Mouse (Mus musculus) left cerebral cortex, postnatal 4 days (tissue): Measurements from ENCODE around the gene C9orf72. TPM values are rescaled to one million over a fixed set of nuclear protein-coding genes. Genes with fewer than 3 reads are reported as not detected.

Experiments used
- DNase-seq: peaks from one replicate; pipeline ENCODE4 v3.0.0-alpha.2; 2022
- intact Hi-C: fragments of 180-260 bp; cut with DNase I; formaldehyde crosslinking; loops from one replicate; pipeline ENCODE4 v1.15.1; 2025
- total RNA-seq, 2 experiments: library from RNA; stranded (reverse); gene quantifications; 2 replicates each; pipeline ENCODE4 v1.2.3; 2021

Gene C9orf72
- total RNA-seq, 2 experiments from 2014 or later = 44.3 to 47.0 TPM

DNA sequence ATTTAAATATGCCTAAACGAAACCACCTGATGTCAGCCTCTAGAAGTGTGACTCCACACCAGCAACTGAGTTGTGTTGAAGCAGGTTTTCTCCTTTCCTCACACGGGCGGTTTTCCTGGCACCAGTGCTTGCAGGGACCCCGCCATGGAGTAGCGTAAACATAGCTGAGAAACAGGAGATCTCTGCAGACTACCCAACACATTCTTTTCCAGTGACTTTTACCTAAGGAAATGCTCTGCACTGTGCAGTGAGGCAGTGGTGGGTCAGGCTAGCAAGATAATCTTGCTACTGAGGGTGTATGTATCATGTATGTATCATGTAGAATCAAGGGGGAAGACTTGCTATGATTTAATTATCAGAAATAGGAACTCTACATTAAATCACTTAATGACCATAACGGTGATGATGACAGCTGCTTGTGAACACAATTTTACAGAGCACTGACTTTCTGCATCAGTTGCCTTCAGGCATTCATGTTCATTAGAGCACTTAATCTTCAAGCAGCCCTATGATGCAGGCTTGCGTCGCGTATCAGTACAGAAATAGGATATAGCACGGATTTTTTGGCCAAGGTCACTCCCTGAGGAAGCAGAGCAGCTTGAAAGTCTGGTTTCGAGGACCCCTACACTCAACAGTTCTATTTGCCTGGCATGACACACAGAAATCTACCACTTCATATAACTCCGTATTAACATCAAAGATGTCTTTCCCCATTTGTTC lies 47.9 kb downstream of the C9orf72 start:
- no peak for DNase-seq
- intact Hi-C loops = no loop called here

DNA sequence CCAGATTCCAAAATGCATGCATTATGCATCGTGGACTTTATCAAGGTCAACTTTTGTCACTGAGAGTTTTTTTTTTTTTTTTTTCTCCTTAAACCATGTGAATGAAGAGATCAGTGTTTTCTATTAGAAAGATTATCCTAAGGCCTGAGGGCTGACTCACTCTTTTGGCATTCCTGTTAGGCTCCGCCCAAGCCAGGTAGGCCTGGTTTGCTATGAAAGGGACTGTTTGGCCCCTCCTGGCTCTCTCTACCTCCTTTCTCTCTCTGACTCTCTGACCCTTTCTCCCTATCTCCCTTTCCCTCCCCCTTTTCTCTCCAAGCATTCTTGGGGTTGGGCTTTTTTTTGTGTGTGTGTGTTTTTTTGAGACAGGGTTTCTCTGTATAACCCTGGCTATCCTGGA lies 50.4 kb downstream of the C9orf72 start:
- intact Hi-C loops = no loop called here
- no peak for DNase-seq

DNA sequence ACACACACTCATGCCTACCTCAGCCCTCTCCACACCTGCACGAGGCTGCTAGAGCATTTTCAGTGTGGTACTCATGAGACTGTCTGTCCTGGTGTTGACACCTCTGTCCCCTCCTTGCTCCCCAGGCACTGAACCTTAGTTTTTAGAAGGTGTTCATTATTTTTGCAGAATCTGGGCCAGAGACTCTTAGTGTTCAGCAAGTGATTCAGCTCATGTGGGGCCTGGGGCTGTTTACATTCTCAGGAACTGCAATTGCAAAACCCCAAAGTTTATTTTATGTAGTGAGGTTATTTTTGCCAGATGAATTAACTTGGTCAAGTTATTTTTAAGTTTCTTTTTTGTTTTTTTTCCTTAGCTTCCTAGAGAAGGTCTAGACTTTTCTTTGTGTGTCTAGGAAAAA lies 52.4 kb downstream of the C9orf72 start:
- intact Hi-C loops = no loop called here
- no peak for DNase-seq

DNA sequence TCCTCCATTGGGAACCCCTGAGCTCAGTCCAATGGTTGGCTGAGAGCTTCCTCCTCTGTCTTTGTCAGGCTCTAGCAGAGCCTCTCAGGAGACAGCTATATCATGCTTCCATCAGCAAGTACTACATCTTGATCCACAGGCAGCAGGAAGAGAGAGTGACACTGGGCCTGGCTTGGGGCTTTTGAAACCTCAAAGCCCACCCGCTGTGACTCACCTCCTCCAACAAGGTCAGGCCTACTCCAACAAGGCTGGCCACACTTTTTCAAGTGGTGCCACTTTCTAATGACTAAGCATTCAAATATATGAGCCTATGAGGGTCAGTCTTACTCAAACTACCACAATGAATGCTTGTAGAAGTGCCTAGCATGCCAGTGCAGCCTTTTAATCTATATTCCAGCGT lies 53.5 kb downstream of the C9orf72 start:
- no peak for DNase-seq
- intact Hi-C loops = no loop called here

DNA sequence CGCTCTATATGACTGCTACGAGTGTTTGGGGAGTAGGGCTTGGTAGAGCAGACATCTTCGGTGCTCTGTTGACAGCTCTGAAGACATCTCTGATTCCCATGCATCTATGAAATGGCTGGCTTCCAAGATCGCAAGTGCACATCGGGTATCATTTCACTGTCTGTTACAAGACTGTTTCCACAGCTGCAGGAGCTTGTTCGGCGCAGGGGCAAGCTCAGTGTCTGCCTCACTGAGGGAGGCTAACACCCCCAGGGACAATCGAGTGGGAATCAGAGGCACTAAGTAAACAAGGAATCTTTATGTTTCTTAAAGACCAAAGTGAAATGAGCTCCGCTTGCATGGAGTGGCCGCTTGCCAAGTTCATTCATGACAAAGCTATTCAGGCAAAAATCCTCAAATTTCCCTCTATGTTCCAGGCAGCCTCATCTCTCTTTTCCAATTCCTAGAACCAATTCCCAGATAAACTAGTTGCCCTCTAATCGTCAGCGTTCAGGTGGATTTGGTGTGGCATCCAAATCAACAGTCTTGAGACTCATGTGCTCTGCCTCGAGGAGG lies 56.3 kb downstream of the C9orf72 start:
- intact Hi-C loops = no loop called here
- DNase-seq = peak; percentile 24

DNA sequence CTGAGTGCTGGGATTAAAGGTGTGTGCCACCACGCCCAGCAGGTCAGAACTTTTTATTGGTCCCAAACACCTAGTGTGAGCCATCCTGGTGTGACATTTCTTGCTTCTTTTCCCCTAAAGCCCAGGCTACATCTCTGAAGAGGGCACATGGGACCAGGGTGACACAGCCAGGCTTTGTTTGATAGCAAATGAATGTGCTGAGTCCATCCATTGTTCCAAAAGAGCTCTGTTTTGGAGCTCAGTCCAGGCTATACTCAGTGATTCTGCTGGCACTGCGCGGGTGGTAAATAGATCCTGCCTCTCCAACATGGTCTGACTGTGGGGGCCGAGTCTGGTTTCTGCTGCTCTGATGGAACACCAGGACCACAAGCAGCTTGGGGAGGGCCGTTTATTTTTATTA lies 58.1 kb downstream of the C9orf72 start:
- intact Hi-C loops = no loop called here

DNA sequence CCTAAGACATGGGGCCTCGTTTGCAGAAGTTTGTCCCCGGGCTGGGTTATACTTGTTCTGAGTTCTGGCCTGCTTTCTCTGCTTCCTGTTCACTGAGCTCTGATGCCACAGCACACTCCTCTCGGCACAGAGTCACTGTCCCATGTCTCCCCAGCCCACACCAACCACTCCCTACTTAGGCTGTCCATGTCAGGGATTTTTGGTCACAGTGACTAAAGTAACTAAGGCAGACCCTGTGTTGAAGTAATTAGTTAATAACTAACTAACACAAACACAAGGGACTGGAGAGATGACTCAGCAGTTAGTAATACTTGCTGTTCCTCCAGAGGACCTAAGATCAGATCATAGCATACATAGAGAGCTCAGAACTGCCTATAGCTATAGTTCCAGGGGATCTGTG lies 60.0 kb downstream of the C9orf72 start:
- DNase-seq = no peak
- intact Hi-C loops = no loop called here

More for the DNA sequence above, 58.1 kb downstream of the C9orf72 start:
- DNase-seq = no peak

DNA sequence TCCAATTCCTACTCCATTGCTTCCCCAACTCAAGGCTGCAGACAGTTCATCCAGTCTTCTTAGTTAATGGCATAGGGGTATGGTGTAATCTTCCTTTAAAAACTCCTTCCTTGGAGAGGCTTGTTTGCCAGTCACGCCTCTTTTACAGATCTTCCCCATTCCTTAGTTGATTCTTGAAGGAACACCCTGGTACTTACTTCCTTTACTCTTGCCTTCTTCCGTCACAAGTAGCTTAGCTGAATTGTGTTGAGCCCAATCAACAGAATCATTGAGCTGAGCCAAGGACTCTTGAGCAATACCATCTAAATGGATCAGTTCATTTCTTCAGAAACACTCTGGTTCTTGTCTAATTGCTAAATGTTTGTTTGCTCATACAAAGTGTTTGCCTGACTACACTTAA lies 60.7 kb downstream of the C9orf72 start:
- intact Hi-C loops = no loop called here
- no peak for DNase-seq

DNA sequence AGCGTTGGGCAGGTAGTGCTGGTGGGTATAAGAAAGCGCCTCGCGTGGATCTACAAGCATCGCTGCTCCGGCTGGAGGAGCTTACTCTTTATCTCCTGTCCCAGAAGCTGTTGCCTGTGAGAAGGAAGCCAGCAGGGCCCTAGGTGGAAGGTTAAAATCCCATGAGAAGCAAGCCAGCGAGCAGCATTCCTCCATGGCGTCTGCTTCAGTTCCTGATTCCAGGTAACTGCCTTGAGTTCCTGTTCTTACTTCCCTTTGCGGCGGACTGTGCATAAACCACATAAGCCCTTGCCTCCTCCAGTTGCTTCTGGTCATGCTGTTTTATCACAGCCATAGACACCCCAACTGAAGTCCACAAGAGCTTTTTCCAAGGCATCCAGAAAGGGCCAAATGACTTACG lies 68.2 kb downstream of the C9orf72 start:
- intact Hi-C loops = loop anchor here (2.0 to 10.0 kb wide), 2 partner anchors 199 to 367 kb away; no protein-coding TSS in a partner anchor
- no peak for DNase-seq

DNA sequence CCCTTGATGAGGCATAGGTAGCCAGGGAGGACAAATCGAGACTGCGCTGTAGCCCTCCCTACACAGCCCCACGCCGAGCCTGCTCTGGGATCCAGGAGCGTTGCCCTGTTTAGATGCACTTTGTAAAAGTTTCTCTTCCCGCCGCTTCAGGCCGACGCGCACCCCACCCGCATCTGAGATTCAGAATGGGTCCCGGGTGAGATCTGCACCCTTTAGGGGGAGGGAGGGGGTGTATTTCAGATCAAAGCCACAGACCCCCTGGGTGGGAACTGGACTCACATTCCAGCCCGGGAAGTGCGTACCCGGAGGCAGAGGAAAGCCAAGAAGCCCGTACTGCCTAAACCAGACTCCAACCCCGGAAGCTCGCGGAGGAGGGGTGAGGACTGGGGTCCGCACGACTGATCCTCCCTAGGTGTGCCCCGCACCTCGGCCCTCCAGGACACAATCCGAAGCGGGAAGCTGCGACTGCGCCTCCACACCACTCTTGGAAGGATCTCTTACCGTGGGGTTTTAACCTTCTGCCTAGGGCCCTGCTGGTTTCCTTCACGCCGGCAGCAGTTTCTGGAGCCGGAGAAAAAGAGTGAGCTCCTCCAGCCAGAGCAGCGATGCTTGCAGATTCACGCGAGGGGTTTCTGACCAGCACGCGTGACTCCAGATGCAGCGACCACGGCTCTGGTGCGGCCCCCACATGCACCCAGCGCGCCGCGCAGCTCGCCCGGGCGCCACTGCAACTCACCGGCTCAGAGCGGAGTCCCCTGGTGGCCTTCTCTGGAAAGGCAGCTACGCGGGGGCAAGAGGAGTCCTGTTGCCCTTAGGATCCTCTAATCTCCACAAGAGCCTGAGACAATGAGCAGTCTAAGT lies 69.0 kb downstream of the C9orf72 start, which contains the start of gene Mob3b:
Mob3b (minus strand) TSS at position 734 of the 861 bp plus-strand sequence.
- intact Hi-C loops = loop anchor here (2.0 to 10.0 kb wide), 2 partner anchors 198 to 368 kb away; no protein-coding TSS in a partner anchor
- DNase-seq = peak; percentile 85

DNA sequence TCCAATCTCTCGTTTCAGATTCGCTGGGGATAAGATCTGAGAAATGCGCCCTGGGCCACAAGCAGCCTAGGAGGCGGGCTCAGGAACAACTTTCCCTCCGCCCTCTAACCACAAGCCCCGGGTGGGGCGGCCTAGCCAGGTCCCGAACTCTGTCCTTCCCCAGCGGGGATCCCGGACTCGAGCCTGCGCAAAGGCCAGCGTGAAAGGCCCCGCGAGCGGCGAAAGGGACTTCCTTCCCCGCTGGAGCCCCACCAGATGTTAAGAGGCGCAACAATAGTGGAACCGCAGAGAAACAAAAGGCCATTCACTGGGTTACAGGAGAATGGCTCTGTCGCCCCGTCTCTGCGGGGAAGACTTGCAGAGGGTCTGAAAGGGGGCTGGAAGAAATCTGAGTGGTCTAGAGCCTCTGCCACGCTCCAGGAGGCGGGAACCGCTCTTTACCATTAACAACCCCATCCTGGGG lies 69.8 kb downstream of the C9orf72 start:
- peak; percentile 42 for DNase-seq
- intact Hi-C loops = loop anchor here (2.0 to 10.0 kb wide), 2 partner anchors 197 to 369 kb away; no protein-coding TSS in a partner anchor

DNA sequence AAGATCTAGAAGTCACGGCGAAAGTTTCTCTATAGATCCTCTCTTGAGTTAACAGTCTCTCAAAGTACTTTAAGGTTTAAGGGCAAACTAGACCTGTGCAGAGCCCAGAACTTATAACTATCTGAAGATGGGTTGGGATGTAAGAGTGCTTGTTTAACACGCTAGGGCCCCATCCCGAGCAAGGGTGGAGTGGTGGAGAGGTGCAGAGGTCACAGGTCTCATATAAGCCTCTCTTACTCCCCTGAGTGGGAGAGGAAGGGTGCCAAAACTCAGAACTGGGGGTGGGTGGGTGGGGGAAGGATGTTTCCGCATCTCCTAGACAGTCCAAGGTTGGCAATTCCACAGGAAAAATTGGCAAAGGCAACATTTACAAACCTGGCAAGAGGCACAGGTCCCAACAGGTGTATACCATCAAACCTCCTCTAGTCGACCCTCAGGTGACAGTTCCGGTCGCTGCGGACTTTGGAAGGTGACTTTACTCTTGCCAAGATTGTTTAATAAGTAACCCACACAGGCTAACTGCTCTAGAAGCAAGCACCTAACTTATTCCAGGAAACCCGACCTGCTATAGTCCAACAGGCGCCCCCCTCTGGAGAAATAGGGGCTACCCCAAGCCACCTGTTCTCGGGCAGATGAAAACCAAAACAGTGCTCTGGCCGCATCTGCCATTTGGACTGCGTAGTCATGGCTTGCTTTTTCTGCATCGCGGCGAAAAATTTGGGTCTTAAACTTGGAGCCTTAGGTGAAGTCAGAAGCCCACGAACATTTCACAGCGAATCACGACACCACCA lies 70.6 kb downstream of the C9orf72 start:
- peak; percentile 32 for DNase-seq
- intact Hi-C loops = loop anchor here (10.0 kb wide), 1 partner anchor 369 kb away; no protein-coding TSS in a partner anchor

DNA sequence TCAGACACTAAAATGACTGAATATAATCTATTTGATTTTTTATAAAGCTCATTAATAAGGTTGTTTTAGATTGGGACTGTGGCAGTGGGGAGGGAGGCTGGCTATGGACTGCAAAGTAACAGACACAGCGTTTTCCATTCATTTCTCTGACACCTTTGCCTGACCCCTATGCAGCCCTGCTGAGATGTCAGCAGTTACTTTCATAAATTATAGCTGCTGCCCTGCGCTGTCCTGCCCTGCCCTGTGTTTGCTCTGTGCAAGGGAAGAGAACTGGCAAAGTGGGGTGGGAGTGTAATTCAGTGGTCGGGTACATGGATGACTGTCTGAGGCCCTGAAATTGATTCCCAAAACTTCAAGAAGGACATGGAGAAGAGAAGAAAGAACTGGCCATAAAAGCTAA lies 71.9 kb downstream of the C9orf72 start:
- intact Hi-C loops = loop anchor here (10.0 kb wide), 1 partner anchor 371 kb away; no protein-coding TSS in a partner anchor
- no peak for DNase-seq

DNA sequence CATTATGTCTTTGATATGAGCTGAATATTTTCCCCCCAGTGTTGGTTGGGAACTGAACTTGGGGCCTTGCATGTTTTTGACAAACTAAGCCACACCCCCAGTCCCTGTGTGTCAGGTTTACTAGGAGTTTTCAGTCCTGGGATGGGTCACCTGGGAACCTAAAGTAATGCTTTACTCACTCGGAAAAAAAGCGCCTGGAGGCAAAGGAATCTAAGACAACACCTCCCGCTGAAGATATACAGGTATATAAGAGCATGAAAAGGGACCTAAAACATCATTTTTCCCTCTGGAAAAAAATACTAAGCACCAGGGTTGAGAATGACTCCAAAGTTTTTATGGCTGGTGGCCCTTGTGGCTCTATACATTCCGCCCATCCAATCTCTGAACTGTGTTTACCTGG lies 74.2 kb downstream of the C9orf72 start, which contains the start of gene Ifnk:
Ifnk (plus strand) TSS at position 301 of the 400 bp plus-strand sequence.
- DNase-seq = no peak
- intact Hi-C loops = loop anchor here (10.0 kb wide), 1 partner anchor 373 kb away; no protein-coding TSS in a partner anchor

DNA sequence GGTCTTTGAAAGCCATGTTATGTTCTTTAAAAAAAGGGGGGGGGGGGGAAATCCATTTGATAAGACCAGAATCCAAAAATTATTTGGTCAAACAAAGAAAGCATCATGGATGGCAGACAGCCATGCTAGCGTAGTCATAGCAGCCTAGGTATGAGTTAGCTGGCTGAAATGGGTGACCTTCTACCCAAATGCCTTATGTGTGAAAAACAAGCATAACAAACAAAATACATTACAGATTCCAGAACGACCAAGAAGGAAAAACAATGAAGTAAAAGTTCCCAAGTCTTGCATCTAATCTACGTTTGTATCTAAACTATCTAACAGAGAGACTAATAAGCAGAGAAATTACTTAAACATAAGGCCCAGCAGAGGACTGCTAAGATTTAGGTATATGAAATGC lies 75.3 kb downstream of the C9orf72 start:
- intact Hi-C loops = loop anchor here (10.0 kb wide), 1 partner anchor 374 kb away; no protein-coding TSS in a partner anchor
- DNase-seq = no peak

DNA sequence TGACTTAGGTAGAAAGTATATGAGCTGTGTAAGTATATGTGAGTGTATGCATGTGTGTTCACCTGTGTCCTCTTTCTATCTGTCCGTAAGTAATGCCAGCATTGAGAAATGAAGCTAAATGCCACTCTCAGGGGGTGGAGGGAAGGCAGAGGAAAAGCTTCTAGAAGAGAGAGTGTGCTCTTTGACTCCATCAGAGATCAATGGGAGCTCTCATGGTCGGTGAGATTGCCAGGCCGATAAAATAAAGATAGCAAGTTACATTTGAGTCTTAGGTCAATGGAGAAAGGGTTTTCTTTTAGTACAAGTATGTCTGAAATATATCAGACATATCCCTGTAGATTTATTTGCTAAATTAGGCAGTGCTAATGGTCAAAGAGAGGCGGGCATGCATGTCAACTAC lies 77.6 kb downstream of the C9orf72 start:
- intact Hi-C loops = no loop called here
- no peak for DNase-seq

DNA sequence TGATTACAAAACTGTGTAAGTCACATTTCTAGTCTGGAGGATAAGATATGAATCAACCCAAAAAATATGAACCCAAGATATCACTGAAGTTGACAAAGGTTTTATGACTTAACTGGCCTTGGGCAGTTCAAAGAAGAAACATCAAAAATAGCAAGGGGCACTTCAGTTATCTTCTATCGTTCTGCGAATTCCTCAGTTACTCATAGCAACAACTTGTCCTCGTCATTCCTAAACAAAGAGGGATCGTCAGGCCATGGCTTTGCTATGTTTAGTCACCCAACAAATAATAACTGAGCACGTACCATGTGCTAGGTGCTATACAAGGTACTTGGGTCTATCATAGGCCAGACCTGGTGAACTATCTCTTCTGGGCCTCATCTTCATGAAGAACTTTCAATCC lies 79.4 kb downstream of the C9orf72 start:
- no peak for DNase-seq
- intact Hi-C loops = no loop called here

DNA sequence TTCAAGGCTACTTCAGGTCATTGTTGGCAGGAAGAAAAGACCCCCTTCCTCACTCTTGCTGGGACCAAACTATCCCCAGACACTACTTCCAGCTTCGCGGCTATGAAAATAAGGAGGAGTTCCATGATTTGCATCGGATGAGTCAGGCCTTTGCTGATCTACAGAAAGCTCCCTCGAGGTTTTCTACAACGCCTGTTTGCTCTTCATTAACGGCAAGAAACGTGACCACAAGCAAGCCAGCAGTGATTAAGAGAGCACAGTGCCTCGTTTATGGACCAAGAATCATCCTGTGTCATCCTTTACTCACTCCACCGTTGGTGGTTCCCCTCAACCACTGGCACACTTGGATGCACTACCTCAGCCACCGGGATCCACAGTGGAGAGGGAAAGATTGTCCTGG lies 80.2 kb downstream of the C9orf72 start:
- intact Hi-C loops = no loop called here
- DNase-seq = no peak

DNA sequence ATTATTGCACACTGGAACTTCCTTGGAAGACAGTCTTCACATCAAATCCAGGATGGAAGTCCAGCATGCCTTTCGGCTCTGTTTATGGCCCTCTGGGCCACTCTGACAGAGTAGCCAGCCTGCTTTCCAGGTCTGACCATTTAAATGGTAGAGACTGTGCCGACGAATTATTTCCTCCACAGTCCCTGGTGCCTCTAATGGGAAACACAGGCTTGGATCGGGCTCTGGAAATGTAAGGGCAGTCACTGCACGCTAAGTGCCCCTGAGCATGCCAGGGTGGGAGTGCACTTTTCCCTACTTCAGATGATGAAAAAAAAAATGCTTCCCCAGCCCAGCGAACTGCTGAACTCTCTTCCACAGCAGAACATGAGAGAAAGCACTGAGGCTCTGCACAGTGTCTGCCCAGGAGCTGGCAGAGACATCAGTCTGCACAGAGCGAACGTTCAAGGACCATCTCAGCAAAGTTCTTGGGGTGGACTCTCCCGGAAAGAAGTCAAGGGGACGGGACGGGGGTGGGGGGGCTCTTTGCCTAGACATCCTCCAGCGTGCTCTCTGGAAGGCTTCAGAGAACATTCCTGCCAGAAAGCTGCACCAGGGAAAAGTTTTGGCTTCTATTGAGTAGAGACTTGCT lies 82.4 kb downstream of the C9orf72 start:
- no peak for DNase-seq
- intact Hi-C loops = no loop called here
